ENCODE assay signal across 14 mouse cellular contexts in the genomic region with DNA sequence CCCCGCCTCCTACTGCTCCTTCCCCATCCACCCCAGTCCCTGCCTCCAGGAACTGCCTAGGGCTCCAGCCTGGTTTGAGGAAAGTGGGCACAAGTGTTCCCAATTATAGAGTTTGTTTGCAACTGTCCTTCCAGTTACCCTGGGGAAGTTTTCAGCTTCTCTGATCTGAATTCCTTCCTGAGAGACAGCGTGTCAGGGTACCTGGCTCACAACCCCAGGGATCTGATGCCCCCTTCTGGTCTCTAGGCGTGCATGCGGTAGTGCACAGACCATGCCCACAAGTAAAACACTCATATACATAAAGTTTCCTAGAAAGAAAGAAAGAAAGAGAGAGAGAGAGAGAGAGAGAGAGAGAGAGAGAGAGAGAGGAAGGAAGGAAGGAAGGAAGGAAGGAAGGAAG. TPM values are rescaled to one million over a fixed set of nuclear protein-coding genes. Genes with fewer than 3 reads are reported as not detected.
DNase-seq lines count a peak whose midpoint lies in the region; ATAC-seq and TF ChIP-seq lines count a peak whose summit lies in the region.
"Had no signal": no experiment of that assay in that cellular context is flagged by ENCODE, and none has a peak within 500 bp of the region (broad histone marks: within the 10 kb centered on the region; RNA-seq: fewer than 3 reads in every experiment).

No protein-coding gene starts in this region.

- DNase-seq in embryo, embryonic 10 days (ENCODE audit: low spot score): peak; percentile 65
- DNase-seq in embryo, embryonic 10.5 days (ENCODE audit: low spot score): no peak
- DNase-seq in kidney, postnatal 4 days: peak; percentile 30 to 54
- DNase-seq in testis, postnatal 10 days (ENCODE audit: low spot score): no peak
- peak; percentile 48 for DNase-seq in stomach, postnatal 0 days (ENCODE audit: low spot score)
- no peak for DNase-seq in urinary bladder, adult 2 months (ENCODE audit: low spot score)
- DNase-seq: B cell, adult 2 months; cerebellum, postnatal 36 days; kidney, adult 18-20 months had no signal

- no peak overlapping the region for H3K4me2 ChIP-seq in kidney, embryonic 14.5 days (replicated peaks; ENCODE audit: low read depth, low read length)
- H3K4me2 ChIP-seq in stomach, postnatal 0 days (replicated peaks; ENCODE audit: low read depth): no peak overlapping the region
- H3K4me2 ChIP-seq: liver, embryonic 15.5 days had no signal

- TF ChIP-seq EP300 in stomach, postnatal 0 days (optimal IDR thresholded peaks at IDR 0.05): no peak

- no peaks in the 10 kb centered on the region for H3K27me3 ChIP-seq in kidney, embryonic 14.5 days (ENCODE audit: control insufficient read depth, insufficient read depth, low read length)
- no peaks in the 10 kb centered on the region for H3K27me3 ChIP-seq in testis, adult 2 months (ENCODE audit: control insufficient read depth, insufficient read depth, low read length)
- H3K27me3 ChIP-seq in stomach, postnatal 0 days (ENCODE audit: control insufficient read depth, insufficient read depth, low read length): no peaks in the 10 kb centered on the region

- TF ChIP-seq POLR2A in testis, adult 2 months (IDR thresholded peaks at IDR 0.05; ENCODE audit: control insufficient read depth, low read depth, low read length): no peak

- no peak overlapping the region for H3K4me3 ChIP-seq in kidney, embryonic 14.5 days (ENCODE audit: low read length)
- H3K4me3 ChIP-seq in testis, adult 2 months (ENCODE audit: control insufficient read depth, low read depth, low read length): no peak overlapping the region
- no peak overlapping the region for H3K4me3 ChIP-seq in stomach, postnatal 0 days (ENCODE audit: low read depth, low read length)
- H3K4me3 ChIP-seq: liver, embryonic 15.5 days; midbrain, embryonic 10.5 days had no signal

- WGBS in kidney, embryonic 14.5 days: 31% methylated on average over 4 of the region's 4 CpGs
- WGBS in stomach, postnatal 0 days: 31% methylated on average over 4 of the region's 4 CpGs

- H3K4me1 ChIP-seq in kidney, embryonic 14.5 days (ENCODE audit: control insufficient read depth, insufficient read depth, low read length): peaks cover 17% of the 10 kb centered on the region
- H3K4me1 ChIP-seq in testis, adult 2 months (ENCODE audit: control insufficient read depth, insufficient read depth, low read length): peaks cover 8% of the 10 kb centered on the region
- H3K4me1 ChIP-seq in stomach, postnatal 0 days (replicated peaks; ENCODE audit: control insufficient read depth, insufficient read depth): no peaks in the 10 kb centered on the region

- H3K9ac ChIP-seq in kidney, embryonic 14.5 days (ENCODE audit: low read depth, low read length): no peak overlapping the region
- H3K9ac ChIP-seq in stomach, postnatal 0 days (ENCODE audit: low read length): no peak overlapping the region
- H3K9ac ChIP-seq: liver, embryonic 15.5 days had no signal

- H3K9me3 ChIP-seq in kidney, embryonic 14.5 days (ENCODE audit: control insufficient read depth, low read length): peaks cover 5% of the 10 kb centered on the region; the same call in 1 of the 2 replicates
- no peaks in the 10 kb centered on the region for H3K9me3 ChIP-seq in stomach, postnatal 0 days (ENCODE audit: control insufficient read depth, low read length)
- H3K9me3 ChIP-seq: liver, embryonic 15.5 days had no signal

- H3K27ac ChIP-seq in kidney, embryonic 14.5 days (ENCODE audit: low read depth, low read length): no peak overlapping the region
- no peak overlapping the region for H3K27ac ChIP-seq in testis, adult 2 months (ENCODE audit: control insufficient read depth, insufficient read depth, low read depth, low read length)
- H3K27ac ChIP-seq in stomach, postnatal 0 days (replicated peaks): no peak overlapping the region
- H3K27ac ChIP-seq: liver, embryonic 15.5 days; midbrain, embryonic 10.5 days had no signal

- peak; percentile 34; the same call in 1 of the 2 replicates for TF ChIP-seq CTCF in testis, adult 2 months (IDR thresholded peaks at IDR 0.05; ENCODE audit: control insufficient read depth, insufficient read depth, insufficient replicate concordance, low read depth, low read length)
- peak; percentile 71 for TF ChIP-seq CTCF in stomach, postnatal 0 days (IDR thresholded peaks at IDR 0.05; ENCODE audit: low read depth)

- H3K36me3 ChIP-seq in kidney, embryonic 14.5 days (ENCODE audit: control insufficient read depth, insufficient read depth, low read length): no peaks in the 10 kb centered on the region
- no peaks in the 10 kb centered on the region for H3K36me3 ChIP-seq in testis, adult 2 months (ENCODE audit: control insufficient read depth, insufficient read depth, low read length)
- no peaks in the 10 kb centered on the region for H3K36me3 ChIP-seq in stomach, postnatal 0 days (ENCODE audit: control insufficient read depth, insufficient read depth, low read length)
- H3K36me3 ChIP-seq: liver, embryonic 15.5 days; midbrain, embryonic 10.5 days had no signal

- no peak for ATAC-seq in kidney, embryonic 14.5 days (ENCODE audit: low FRiP score, low TSS enrichment)
- ATAC-seq in stomach, postnatal 0 days (ENCODE audit: low FRiP score, low TSS enrichment): no peak

RNA-seq across cellular contexts. Expression of a gene that starts 1.2 kb away (rescaled TPM):
- 0.06 and 0.35 TPM in 2 replicates for polyA plus RNA-seq in kidney, embryonic 14.5 days (2014; fragmentation: Nextera tagmentation; extraction: Ambion mirVana)
- polyA plus RNA-seq in testis, adult 2 months (2012; rRNA removed): 0.45 and 0.47 TPM in 2 replicates
- 0.46 and 0.59 TPM in 2 replicates for polyA plus RNA-seq in stomach, postnatal 0 days (2015; fragmentation: Nextera tagmentation; extraction: Ambion mirVana)
- polyA plus RNA-seq in urinary bladder, adult 2 months (2012; rRNA removed): 0.21 and 0.25 TPM in 2 replicates

RNA-seq across cellular contexts. Expression of a gene that starts 30.4 kb away (rescaled TPM):
- polyA plus RNA-seq in kidney, embryonic 14.5 days (2014; fragmentation: Nextera tagmentation; extraction: Ambion mirVana): not detected in 2 replicates
- 0.17 TPM in 1 of 2 replicates, not detected in the other for polyA plus RNA-seq in testis, adult 2 months (2012; rRNA removed)
- 0.56 and 0.63 TPM in 2 replicates for polyA plus RNA-seq in stomach, postnatal 0 days (2015; fragmentation: Nextera tagmentation; extraction: Ambion mirVana)
- polyA plus RNA-seq in urinary bladder, adult 2 months (2012; rRNA removed): 0.38 and 0.47 TPM in 2 replicates
- polyA plus RNA-seq: midbrain, embryonic 10.5 days; neural tube, embryonic 14.5 days had no signal

Comparison
In these comparisons a context has a peak if more than half of its experiments do, and no peak if none do; other contexts are left out.
1. DNase-seq: peak in embryo, embryonic 10 days (single experiment), kidney, postnatal 4 days (2 of 2) and stomach, postnatal 0 days (single experiment); none in embryo, embryonic 10.5 days (single experiment), testis, postnatal 10 days (single experiment) and urinary bladder, adult 2 months (single experiment).